Mouse (Mus musculus) ZHBTc4 (cell line): ENCODE data around the gene Mycbp2.

ENCODE experiments used
- DNase-seq: peaks from one replicate; pipeline ENCODE4 v3.0.0-alpha.2; 2011; ENCODE audit warnings: low read depth, low spot score

Gene Mycbp2

GRCm38 (mm10) chr14:103102731-103103335 lies 243.8 kb downstream of the Mycbp2 start:
- no peak for DNase-seq

- DNase-seq = peak; percentile 50
Observed at GRCm38 (mm10) chr14:103102246-103102645, 244.4 kb downstream of the Mycbp2 start.

GRCm38 (mm10) chr14:103101171-103101570 lies 245.4 kb downstream of the Mycbp2 start:
- no peak for DNase-seq

GRCm38 (mm10) chr14:103100296-103100695 lies 246.3 kb downstream of the Mycbp2 start:
- DNase-seq = no peak

GRCm38 (mm10) chr14:103099238-103099933 lies 247.2 kb downstream of the Mycbp2 start, which contains the start of gene Fbxl3:
Fbxl3 (minus strand) TSS chr14:103099566.
- peak; percentile 100 for DNase-seq

GRCm38 (mm10) chr14:103098587-103099235 lies 247.9 kb downstream of the Mycbp2 start:
- peak; percentile 78 for DNase-seq

- DNase-seq = no peak
Observed at GRCm38 (mm10) chr14:103098213-103098586, 248.4 kb downstream of the Mycbp2 start.

- no peak for DNase-seq
Observed at GRCm38 (mm10) chr14:103096621-103097020, 250.0 kb downstream of the Mycbp2 start.

- DNase-seq = no peak
Observed at GRCm38 (mm10) chr14:103095826-103096225, 250.8 kb downstream of the Mycbp2 start.

GRCm38 (mm10) chr14:103095036-103095435 lies 251.6 kb downstream of the Mycbp2 start:
- DNase-seq = peak; percentile 32

GRCm38 (mm10) chr14:103093670-103094069 lies 252.9 kb downstream of the Mycbp2 start:
- no peak for DNase-seq

GRCm38 (mm10) chr14:103093236-103093635 lies 253.4 kb downstream of the Mycbp2 start:
- peak; percentile 61 for DNase-seq

- DNase-seq = peak; percentile 90
Observed at GRCm38 (mm10) chr14:103088624-103089023, 258.0 kb downstream of the Mycbp2 start.

- DNase-seq = no peak
Observed at GRCm38 (mm10) chr14:103087846-103088245, 258.8 kb downstream of the Mycbp2 start.

- DNase-seq = no peak
Observed at GRCm38 (mm10) chr14:103086671-103087324, 259.8 kb downstream of the Mycbp2 start.

GRCm38 (mm10) chr14:103085840-103086533 lies 260.6 kb downstream of the Mycbp2 start:
- no peak for DNase-seq

- DNase-seq = no peak
Observed at GRCm38 (mm10) chr14:103079209-103079977, 267.2 kb downstream of the Mycbp2 start.

- DNase-seq = peak; percentile 82
Observed at GRCm38 (mm10) chr14:103078006-103078912, 268.4 kb downstream of the Mycbp2 start.

- DNase-seq = no peak
Observed at GRCm38 (mm10) chr14:103077272-103078005, 269.2 kb downstream of the Mycbp2 start.
